30 mouse cellular contexts compared by ENCODE assay signal in genomic region chr12:104915681-104916080, GRCm38 (mm10).
"Had no signal": no experiment of that assay in that cellular context is flagged by ENCODE, and none has a peak within 500 bp of the region (broad histone marks: within the 10 kb centered on the region; RNA-seq: fewer than 3 reads in every experiment).

No protein-coding gene starts in this region.

- H3K4me2 ChIP-seq: heart, embryonic 11.5 days; heart, embryonic 13.5 days; heart, embryonic 15.5 days; hindbrain, embryonic 12.5 days; hindbrain, embryonic 14.5 days; kidney, embryonic 15.5 days; limb, embryonic 12.5 days; liver, embryonic 11.5 days; liver, embryonic 13.5 days; liver, embryonic 15.5 days had no signal

- H3K36me3 ChIP-seq: heart, embryonic 13.5 days; heart, embryonic 15.5 days; hindbrain, embryonic 12.5 days; kidney, embryonic 15.5 days; limb, embryonic 12.5 days; liver, embryonic 13.5 days; liver, embryonic 15.5 days had no signal

- H3K4me3 ChIP-seq: heart, adult 2 months; heart, embryonic 13.5 days; heart, embryonic 15.5 days; hindbrain, embryonic 12.5 days; kidney, embryonic 15.5 days; layer of hippocampus, adult 2 months; limb, embryonic 12.5 days; liver, embryonic 13.5 days; liver, embryonic 15.5 days had no signal

- H3K9ac ChIP-seq: heart, embryonic 13.5 days; heart, embryonic 15.5 days; hindbrain, embryonic 12.5 days; hindbrain, embryonic 14.5 days; kidney, embryonic 15.5 days; limb, embryonic 12.5 days; liver, embryonic 13.5 days; liver, embryonic 15.5 days; liver, postnatal 0 days had no signal

- H3K4me1 ChIP-seq: liver, embryonic 13.5 days; liver, embryonic 15.5 days had no signal

- H3K27ac ChIP-seq: heart, adult 2 months; heart, embryonic 13.5 days; heart, embryonic 15.5 days; hindbrain, embryonic 12.5 days; hindbrain, embryonic 14.5 days; hindbrain, postnatal 0 days; kidney, embryonic 15.5 days; layer of hippocampus, adult 2 months; limb, embryonic 12.5 days; liver, embryonic 13.5 days; liver, embryonic 15.5 days had no signal

- H3K9me3 ChIP-seq: heart, embryonic 13.5 days; heart, embryonic 15.5 days; hindbrain, embryonic 12.5 days; kidney, embryonic 15.5 days; limb, embryonic 12.5 days; liver, embryonic 13.5 days; liver, embryonic 15.5 days had no signal

- H3K27me3 ChIP-seq: heart, embryonic 13.5 days; heart, embryonic 15.5 days; kidney, embryonic 15.5 days; limb, embryonic 12.5 days; liver, embryonic 13.5 days; liver, embryonic 15.5 days had no signal

- ATAC-seq: hindbrain, postnatal 0 days; intestine, embryonic 16.5 days; liver, postnatal 0 days had no signal

- DNase-seq: gastrocnemius, postnatal 14 days; gastrocnemius, postnatal 36 days; heart, adult 11 months; heart, adult 2 months; heart, postnatal 14 days; heart, postnatal 36 days; kidney, adult 11 months; kidney, adult 2 months; kidney, adult 9 months; kidney, postnatal 10 days; kidney, postnatal 25 days; kidney, postnatal 4 days; layer of hippocampus, adult 9-11 months; layer of hippocampus, postnatal 36 days; left cerebral cortex, postnatal 4 days; liver; liver, embryonic 13.5 days; liver, postnatal 0 days had no signal
